Mouse (Mus musculus) ES-Bruce4 (cell line): ENCODE results near the gene Ropn1l. TPM values are rescaled to one million over a fixed set of nuclear protein-coding genes. Genes with fewer than 3 reads are reported as not detected.

ENCODE experiments used
- H3K27ac ChIP-seq: 2 replicates; pipeline ENCODE4 v1.5.1; 2012; ENCODE audit warnings: low read length, inconsistent platforms; ENCODE audit not compliant: insufficient read depth
- H3K27me3 ChIP-seq: 2 replicates; pipeline ENCODE4 v1.6.1; 2012; ENCODE audit warnings: mild to moderate bottlenecking, low read length, inconsistent platforms; ENCODE audit not compliant: control insufficient read depth, poor library complexity, insufficient read depth, severe bottlenecking
- H3K36me3 ChIP-seq: 2 replicates; pipeline ENCODE4 v1.6.1; 2012; ENCODE audit warnings: inconsistent platforms, mild to moderate bottlenecking, low read length, moderate library complexity; ENCODE audit not compliant: control insufficient read depth, poor library complexity, insufficient read depth, severe bottlenecking
- H3K4me1 ChIP-seq: one replicate; pipeline ENCODE4 v1.8.1; 2011; ENCODE audit warnings: low read length; ENCODE audit not compliant: control insufficient read depth, insufficient read depth
- H3K4me3 ChIP-seq: 2 replicates; pipeline ENCODE4 v1.5.1; 2011; ENCODE audit warnings: low read depth, mild to moderate bottlenecking, low read length
- H3K9ac ChIP-seq: 2 replicates; pipeline ENCODE4 v1.6.1; 2012; ENCODE audit warnings: low read depth, mild to moderate bottlenecking, inconsistent platforms; ENCODE audit not compliant: poor library complexity, severe bottlenecking
- H3K9me3 ChIP-seq: replicated peaks from 2 replicates; pipeline ENCODE4 v1.6.1; 2012; ENCODE audit warnings: mild to moderate bottlenecking, low read length, inconsistent platforms; ENCODE audit not compliant: control insufficient read depth, poor library complexity, insufficient read depth, severe bottlenecking
- CTCF ChIP-seq: IDR thresholded peaks from one replicate; pipeline ENCODE4 v1.8.1; 2011; ENCODE audit warnings: low read depth, low read length
- EP300 ChIP-seq: IDR thresholded peaks from 2 replicates; pipeline ENCODE4 v1.6.1; 2011; ENCODE audit warnings: low read depth, low read length; ENCODE audit not compliant: insufficient read depth
- POLR2A ChIP-seq: IDR thresholded peaks from one replicate; pipeline ENCODE4 v1.8.1; 2011; ENCODE audit warnings: low read length; ENCODE audit not compliant: insufficient read depth
- polyA plus RNA-seq: library from polyadenylated mRNA; stranded (reverse); fragments of >200 nt; gene quantifications from 2 replicates; pipeline ENCODE4 v1.2.4, GENCODE M21; 2011; ENCODE audit warnings: low read depth; ENCODE audit not compliant: missing spikeins, insufficient read depth, insufficient read length

The Ropn1l gene
- 1.5 and 1.6 TPM in 2 replicates for polyA plus RNA-seq

GRCm38 (mm10) chr15:31453098-31453916 is at the start of gene Ropn1l:
Ropn1l (minus strand) TSS chr15:31453737.
- no peaks in the 10 kb centered on the region for H3K9me3 ChIP-seq
- peak within 1 kb of the TSS; percentile 49 for H3K9ac ChIP-seq
- no peak within 1 kb of the TSS for H3K27ac ChIP-seq
- no peaks in the 10 kb centered on the region for H3K4me1 ChIP-seq
- H3K36me3 ChIP-seq = peaks cover 4% of the 10 kb centered on the region; the same call in 1 of the 2 replicates
- no peaks in the 10 kb centered on the region for H3K27me3 ChIP-seq
- peak within 1 kb of the TSS; percentile 92 for H3K4me3 ChIP-seq
- TF ChIP-seq EP300 = peak; percentile 67; the same call in 1 of the 2 replicates
- TF ChIP-seq CTCF = no peak
- TF ChIP-seq POLR2A = peak; percentile 8

- H3K36me3 ChIP-seq = peaks cover 10% of the 10 kb centered on the region
These were observed 49.5 kb upstream of the Ropn1l start for GRCm38 (mm10) chr15:31502996-31503395.

GRCm38 (mm10) chr15:31502313-31502712 is 48.8 kb upstream of the Ropn1l start:
- Histone ChIP-seq H3K27me3 (no peaks in the 10 kb centered on the region), H3K4me3 (no peak overlapping the region), H3K9ac (no peak overlapping the region), H3K27ac (no peak overlapping the region), H3K9me3 (no peaks in the 10 kb centered on the region), H3K4me1 (no peaks in the 10 kb centered on the region), H3K36me3 (peaks cover 13% of the 10 kb centered on the region)
- no peak for TF ChIP-seq POLR2A
- no peak for TF ChIP-seq EP300
- TF ChIP-seq CTCF = no peak

More at GRCm38 (mm10) chr15:31502996-31503395, 49.5 kb upstream of the Ropn1l start:
- Histone ChIP-seq H3K9ac (no peak overlapping the region), H3K4me1 (no peaks in the 10 kb centered on the region), H3K4me3 (no peak overlapping the region), H3K9me3 (no peaks in the 10 kb centered on the region), H3K27ac (no peak overlapping the region), H3K27me3 (no peaks in the 10 kb centered on the region)
- TF ChIP-seq EP300 (no peak), CTCF (no peak), POLR2A (no peak)

DNA sequence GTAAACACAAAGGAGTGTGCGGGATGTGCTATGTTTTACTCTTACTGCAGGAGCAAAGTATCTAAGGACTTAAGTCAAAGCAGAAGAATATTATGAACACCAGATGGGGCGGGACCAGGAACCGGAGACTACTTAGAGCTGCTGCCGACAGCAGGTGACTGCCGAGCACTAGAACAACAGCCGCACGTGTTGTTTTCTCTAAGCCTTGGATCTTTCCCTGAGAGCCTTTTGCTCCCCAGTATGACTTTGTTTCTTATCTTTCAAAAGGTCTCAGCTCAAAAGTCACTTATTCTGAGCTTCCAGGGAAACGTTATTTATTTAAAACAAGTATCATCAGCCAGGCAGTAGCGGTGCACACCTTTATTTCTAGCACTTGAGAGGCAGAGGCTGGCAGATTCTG is 41.3 kb upstream of the Ropn1l start:
- Histone ChIP-seq H3K36me3 (peaks cover 15% of the 10 kb centered on the region), H3K4me1 (no peaks in the 10 kb centered on the region), H3K9me3 (no peaks in the 10 kb centered on the region), H3K27me3 (no peaks in the 10 kb centered on the region), H3K4me3 (no peak overlapping the region), H3K9ac (no peak overlapping the region), H3K27ac (no peak overlapping the region)
- no peak for TF ChIP-seq EP300

DNA sequence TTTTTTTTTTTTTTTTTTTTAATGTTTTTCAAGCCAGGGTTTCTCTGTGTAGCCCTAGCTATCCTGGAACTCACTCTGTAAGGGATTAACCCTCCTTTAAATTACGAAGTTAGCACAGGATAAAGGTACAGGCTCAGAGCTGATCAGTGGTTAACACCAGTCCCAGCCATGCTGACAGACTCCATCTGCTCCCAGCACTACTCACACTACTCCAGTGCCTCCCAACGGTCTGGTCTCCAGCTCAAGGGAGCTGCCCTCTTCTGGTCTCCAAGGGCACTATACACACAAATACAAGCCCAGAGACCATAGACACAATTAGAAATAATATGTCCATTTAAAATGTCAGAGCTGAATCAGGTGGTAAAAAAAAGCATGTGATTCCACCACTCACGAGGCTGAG is 40.8 kb upstream of the Ropn1l start:
- Histone ChIP-seq H3K36me3 (peaks cover 14% of the 10 kb centered on the region), H3K9ac (no peak overlapping the region), H3K27ac (no peak overlapping the region), H3K4me1 (no peaks in the 10 kb centered on the region), H3K4me3 (no peak overlapping the region), H3K27me3 (no peaks in the 10 kb centered on the region), H3K9me3 (no peaks in the 10 kb centered on the region)
- TF ChIP-seq EP300 (no peak), POLR2A (no peak), CTCF (peak; percentile 19)

- H3K9me3 ChIP-seq = no peaks in the 10 kb centered on the region
- H3K27me3 ChIP-seq = no peaks in the 10 kb centered on the region
- H3K27ac ChIP-seq = no peak overlapping the region
- H3K9ac ChIP-seq = no peak overlapping the region
- H3K36me3 ChIP-seq = peaks cover 15% of the 10 kb centered on the region
- TF ChIP-seq POLR2A (no peak), CTCF (no peak), EP300 (no peak)
- no peak overlapping the region for H3K4me3 ChIP-seq
- H3K4me1 ChIP-seq = no peaks in the 10 kb centered on the region
These were observed 33.9 kb upstream of the Ropn1l start for GRCm38 (mm10) chr15:31487407-31487806.
